Mouse (Mus musculus): ENCODE measurements around the gene Cryzl2. TPM values are rescaled to one million over a fixed set of nuclear protein-coding genes. Genes with fewer than 3 reads are reported as not detected.

The Cryzl2 gene
- total and polyA plus RNA-seq, 3 experiments = 0.04 to 0.12 TPM; not detected in 1

DNA sequence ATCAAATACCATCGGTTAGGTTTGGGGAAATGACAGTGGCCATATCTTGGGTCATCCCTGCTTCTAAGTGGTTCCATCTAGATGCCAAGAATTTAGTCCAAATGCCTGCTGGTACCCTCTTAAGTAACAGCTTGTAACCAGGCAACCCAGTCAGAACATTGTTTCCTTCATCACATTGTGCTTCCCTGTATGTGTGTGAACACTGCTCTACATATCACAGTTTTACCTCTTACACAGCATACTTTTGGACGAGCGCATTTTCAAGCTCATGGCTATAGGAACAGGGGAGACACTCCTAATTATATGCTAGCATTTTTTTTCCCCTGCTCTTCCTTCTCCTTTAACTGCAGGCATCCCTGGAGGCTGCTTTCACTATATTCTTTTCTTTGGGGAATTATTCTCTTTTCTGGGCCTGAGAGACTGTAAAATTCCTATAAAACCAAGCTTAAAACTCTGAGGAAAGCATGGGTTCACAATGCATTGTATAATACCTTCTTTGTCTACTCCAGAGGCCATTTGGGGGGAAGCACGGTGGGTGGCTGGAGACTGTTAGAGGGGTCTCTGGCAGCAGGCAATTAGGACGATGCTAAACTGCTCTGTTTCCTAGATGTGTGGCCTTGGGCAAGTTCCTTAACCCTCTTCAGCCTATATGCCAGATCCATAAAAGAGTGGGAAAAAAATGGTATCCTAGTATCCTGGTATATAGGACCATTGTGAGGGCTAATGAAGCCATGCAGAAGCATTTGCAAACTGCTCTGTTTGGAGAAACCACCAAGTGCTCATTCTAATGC lies 5.4 kb upstream of the Cryzl2 start:
- Histone ChIP-seq H3K9ac (ENCODE audit: control insufficient read depth, low read depth, low read length, poor library complexity, severe bottlenecking) (no peak overlapping the region), H3K9me3 (replicated peaks; ENCODE audit: insufficient read depth, low read length) (no peaks in the 10 kb centered on the region), H3K27me3 (ENCODE audit: control insufficient read depth in 1 of 2, insufficient read depth in 2 of 2, low read length in 2 of 2) (no peaks in the 10 kb centered on the region), H3K27ac (ENCODE audit: control insufficient read depth, low read depth, low read length) (no peak overlapping the region), H3K79me2 (ENCODE audit: control insufficient read depth, insufficient read depth, low read length, poor library complexity) (no peaks in the 10 kb centered on the region), H3K4me1 (ENCODE audit: control insufficient read depth in 1 of 2, insufficient read depth in 2 of 2, low read length in 2 of 2) (peaks cover 2 to 21% of the 10 kb centered on the region in 2 experiments; a peak in 3 of 4 replicates), H3K4me3 (ENCODE audit: control insufficient read depth in 1 of 2, insufficient read depth in 1 of 2, low read depth in 2 of 2, low read length in 2 of 2) (no peak overlapping the region), H3K36me3 (ENCODE audit: control insufficient read depth in 1 of 2, insufficient read depth in 2 of 2, low read length in 2 of 2) (peaks cover 0 to 13% of the 10 kb centered on the region in 2 experiments; a peak in 2 of 4 replicates)
- no peak for TF ChIP-seq MXI1 (IDR thresholded peaks at IDR 0.05; ENCODE audit: low read depth, low read length)
- TF ChIP-seq UBTF (IDR thresholded peaks at IDR 0.05; ENCODE audit: borderline replicate concordance, insufficient read depth, low read depth, low read length) = no peak
- no peak for TF ChIP-seq HCFC1 (IDR thresholded peaks at IDR 0.05; ENCODE audit: low read depth, low read length)
- no peak for TF ChIP-seq MEF2A (IDR thresholded peaks at IDR 0.05; ENCODE audit: extremely low read depth, insufficient replicate concordance, low read depth, low read length, poor library complexity, severe bottlenecking)
- TF ChIP-seq MYB (IDR thresholded peaks at IDR 0.05; ENCODE audit: low read depth, low read length) = no peak
- no peak for TF ChIP-seq KAT2A (conservative IDR thresholded peaks at IDR 0.05; ENCODE audit: low read depth, low read length)
- TF ChIP-seq E2F4 (IDR thresholded peaks at IDR 0.05; ENCODE audit: borderline replicate concordance, low read depth, low read length) = no peak
- TF ChIP-seq ETS1 (IDR thresholded peaks at IDR 0.05; ENCODE audit: low read depth, low read length) = no peak
- TF ChIP-seq USF1 (IDR thresholded peaks at IDR 0.05; ENCODE audit: low read depth, low read length) = no peak
- TF ChIP-seq CTCF (IDR thresholded peaks at IDR 0.05 in 2 of 3, conservative IDR thresholded peaks at IDR 0.05 in 1 of 3; ENCODE audit: control insufficient read depth in 1 of 3, insufficient read depth in 1 of 3, low read depth in 2 of 3, low read length in 3 of 3, poor library complexity in 1 of 3, severe bottlenecking in 1 of 3) = no peak
- TF ChIP-seq ZMIZ1 (IDR thresholded peaks at IDR 0.05; ENCODE audit: low read depth, low read length) = no peak
- no peak for TF ChIP-seq NRF1 (IDR thresholded peaks at IDR 0.05; ENCODE audit: insufficient read depth, low read depth, low read length, poor library complexity, severe bottlenecking)
- TF ChIP-seq CHD1 (IDR thresholded peaks at IDR 0.05; ENCODE audit: low read depth, low read length) = no peak
- no peak for TF ChIP-seq RCOR1 (IDR thresholded peaks at IDR 0.05; ENCODE audit: low read depth, low read length)
- TF ChIP-seq POLR2AphosphoS5 (IDR thresholded peaks at IDR 0.05; ENCODE audit: borderline replicate concordance, low read depth, low read length) = no peak
- no peak for TF ChIP-seq EP300 (IDR thresholded peaks at IDR 0.05; ENCODE audit: low read depth in 1 of 2, low read length in 2 of 2)
- DNase-seq (ENCODE audit: low read depth, low spot score) = no peak

DNA sequence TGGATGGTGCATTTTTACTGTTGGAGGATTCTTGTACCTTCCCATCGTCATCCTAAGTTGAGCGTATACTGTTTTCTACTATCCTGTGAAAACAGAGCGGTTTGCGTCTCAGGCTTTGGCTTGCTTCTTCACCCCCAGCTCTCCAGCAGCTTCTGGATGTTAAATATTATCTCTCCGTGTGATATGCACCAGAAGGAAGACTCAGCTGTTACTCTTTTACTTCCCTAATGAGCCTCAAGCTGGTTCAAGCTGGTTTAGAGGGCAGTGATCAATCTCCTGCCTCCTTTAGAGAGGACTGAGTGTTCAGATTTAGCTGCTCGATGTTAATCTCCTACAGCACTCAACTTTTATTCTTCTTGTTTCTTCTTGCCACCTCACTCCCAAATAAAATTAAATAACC lies 3.5 kb upstream of the Cryzl2 start:
- no peak for DNase-seq (ENCODE audit: low read depth, low spot score)
- Histone ChIP-seq H3K4me1 (ENCODE audit: control insufficient read depth in 1 of 2, insufficient read depth in 2 of 2, low read length in 2 of 2) (peaks cover 2 to 8% of the 10 kb centered on the region in 2 experiments; a peak in 3 of 4 replicates), H3K4me3 (ENCODE audit: control insufficient read depth in 1 of 2, insufficient read depth in 1 of 2, low read depth in 2 of 2, low read length in 2 of 2) (no peak overlapping the region), H3K9me3 (replicated peaks; ENCODE audit: insufficient read depth, low read length) (no peaks in the 10 kb centered on the region), H3K79me2 (ENCODE audit: control insufficient read depth, insufficient read depth, low read length, poor library complexity) (no peaks in the 10 kb centered on the region), H3K36me3 (ENCODE audit: control insufficient read depth in 1 of 2, insufficient read depth in 2 of 2, low read length in 2 of 2) (peaks cover 0 to 8% of the 10 kb centered on the region in 2 experiments; a peak in 2 of 4 replicates), H3K9ac (ENCODE audit: control insufficient read depth, low read depth, low read length, poor library complexity, severe bottlenecking) (no peak overlapping the region), H3K27ac (ENCODE audit: control insufficient read depth, low read depth, low read length) (no peak overlapping the region), H3K27me3 (ENCODE audit: control insufficient read depth in 1 of 2, insufficient read depth in 2 of 2, low read length in 2 of 2) (no peaks in the 10 kb centered on the region)
- TF ChIP-seq POLR2AphosphoS5 (IDR thresholded peaks at IDR 0.05; ENCODE audit: borderline replicate concordance, low read depth, low read length) = no peak
- no peak for TF ChIP-seq TAL1 (IDR thresholded peaks at IDR 0.05; ENCODE audit: low read length)
- TF ChIP-seq ZC3H11A (IDR thresholded peaks at IDR 0.05; ENCODE audit: low read depth, low read length) = no peak
- TF ChIP-seq E2F4 (IDR thresholded peaks at IDR 0.05; ENCODE audit: borderline replicate concordance, low read depth, low read length) = no peak
- TF ChIP-seq ZKSCAN1 (IDR thresholded peaks at IDR 0.05; ENCODE audit: low read depth, low read length) = no peak
- no peak for TF ChIP-seq MAFK (IDR thresholded peaks at IDR 0.05; ENCODE audit: borderline replicate concordance, low read depth, low read length)
- TF ChIP-seq NELFE (IDR thresholded peaks at IDR 0.05; ENCODE audit: low read depth, low read length) = no peak
- no peak for TF ChIP-seq MAZ (IDR thresholded peaks at IDR 0.05; ENCODE audit: low read depth, low read length)
- TF ChIP-seq EP300 (IDR thresholded peaks at IDR 0.05; ENCODE audit: low read depth in 1 of 2, low read length in 2 of 2) = no peak
- no peak for TF ChIP-seq ELF1 (IDR thresholded peaks at IDR 0.05; ENCODE audit: low read depth, low read length)
- no peak for TF ChIP-seq JUND (IDR thresholded peaks at IDR 0.05; ENCODE audit: low read depth, low read length)
- TF ChIP-seq MAX (IDR thresholded peaks at IDR 0.05; ENCODE audit: low read length) = no peak
- no peak for TF ChIP-seq MYB (IDR thresholded peaks at IDR 0.05; ENCODE audit: low read depth, low read length)
- no peak for TF ChIP-seq POLR2A (IDR thresholded peaks at IDR 0.05; ENCODE audit: control insufficient read depth in 1 of 2, insufficient read depth in 1 of 2, low read depth in 1 of 2, low read length in 2 of 2, poor library complexity in 1 of 2)
- no peak for TF ChIP-seq USF2 (IDR thresholded peaks at IDR 0.05; ENCODE audit: borderline replicate concordance in 1 of 2, insufficient read depth in 1 of 2, low read depth in 1 of 2, low read length in 2 of 2)
- no peak for TF ChIP-seq TBP (IDR thresholded peaks at IDR 0.05; ENCODE audit: low read depth, low read length)

Data from MEL (cell line).